Comparison of ENCODE assay signal across 25 mouse cellular contexts in genomic region chr11:54701848-54702247, GRCm38 (mm10).
"Had no signal": no experiment of that assay in that cellular context is flagged by ENCODE, and none has a peak within 500 bp of the region (broad histone marks: within the 10 kb centered on the region; RNA-seq: fewer than 3 reads in every experiment).

No protein-coding gene starts in this region.

- DNase-seq: gastrocnemius, adult 2 months; gastrocnemius, postnatal 14 days; gastrocnemius, postnatal 36 days; heart, adult 18-20 months; heart, postnatal 14 days; heart, postnatal 36 days; kidney, adult 11 months; kidney, adult 2 months; kidney, adult 9 months; kidney, postnatal 14 days; kidney, postnatal 36 days; layer of hippocampus, adult 9-11 months; liver; liver, embryonic 13.5 days had no signal

- H3K9me3 ChIP-seq: heart, embryonic 13.5 days; heart, embryonic 15.5 days; hindbrain, embryonic 13.5 days; hindbrain, embryonic 15.5 days; kidney, embryonic 15.5 days; limb, embryonic 10.5 days; limb, embryonic 12.5 days; liver, embryonic 13.5 days had no signal

- H3K4me1 ChIP-seq: heart, embryonic 13.5 days; heart, embryonic 15.5 days; hindbrain, embryonic 13.5 days; hindbrain, embryonic 15.5 days; kidney, embryonic 15.5 days; limb, embryonic 10.5 days; limb, embryonic 12.5 days; liver, embryonic 13.5 days had no signal

- H3K27ac ChIP-seq: gastrocnemius, adult 2 months; heart, embryonic 13.5 days; heart, embryonic 15.5 days; hindbrain, embryonic 13.5 days; hindbrain, embryonic 15.5 days; hindbrain, postnatal 0 days; kidney, embryonic 15.5 days; kidney, postnatal 0 days; left cerebral cortex, adult 2 months; limb, embryonic 10.5 days; limb, embryonic 12.5 days; liver, embryonic 13.5 days had no signal

- ATAC-seq: hindbrain, postnatal 0 days; intestine, embryonic 16.5 days had no signal

- H3K27me3 ChIP-seq: heart, embryonic 13.5 days; heart, embryonic 15.5 days; hindbrain, embryonic 13.5 days; hindbrain, embryonic 15.5 days; kidney, embryonic 15.5 days; limb, embryonic 12.5 days; liver, embryonic 13.5 days had no signal

- H3K4me3 ChIP-seq: gastrocnemius, adult 2 months; heart, embryonic 13.5 days; heart, embryonic 15.5 days; hindbrain, embryonic 13.5 days; hindbrain, embryonic 15.5 days; kidney, embryonic 15.5 days; left cerebral cortex, adult 2 months; limb, embryonic 10.5 days; limb, embryonic 12.5 days; liver, embryonic 13.5 days had no signal
